Mouse (Mus musculus): ENCODE data around the gene Nyap1. TPM values are rescaled to one million over a fixed set of nuclear protein-coding genes. Genes with fewer than 3 reads are reported as not detected.
A peak's percentile ranks its signal among the peaks of the same experiment; 100 is the strongest.

Nyap1 gene
- total RNA-seq, 2 experiments from 2014 or later: 76.3 to 81.7 TPM

GRCm38 (mm10) chr5:137684294-137685123 is 56.9 kb downstream of the Nyap1 start, which contains the start of gene Agfg2:
TSS of gene Agfg2 (minus strand) at chr5:137684726.
- Histone ChIP-seq H3K27ac (peak within 1 kb of the TSS; percentile 71), H3K4me3 (peak within 1 kb of the TSS; percentile 96)
- intact Hi-C loops (cut with DNase I): no loop called here
- peak; percentile 10; the same call in 1 of the 2 replicates for TF ChIP-seq CTCF (IDR thresholded peaks at IDR 0.05)
- peak; percentile 95 to 98 for DNase-seq (ENCODE audit: extremely low spot score in 1 of 2, low spot score in 2 of 2)

DNA sequence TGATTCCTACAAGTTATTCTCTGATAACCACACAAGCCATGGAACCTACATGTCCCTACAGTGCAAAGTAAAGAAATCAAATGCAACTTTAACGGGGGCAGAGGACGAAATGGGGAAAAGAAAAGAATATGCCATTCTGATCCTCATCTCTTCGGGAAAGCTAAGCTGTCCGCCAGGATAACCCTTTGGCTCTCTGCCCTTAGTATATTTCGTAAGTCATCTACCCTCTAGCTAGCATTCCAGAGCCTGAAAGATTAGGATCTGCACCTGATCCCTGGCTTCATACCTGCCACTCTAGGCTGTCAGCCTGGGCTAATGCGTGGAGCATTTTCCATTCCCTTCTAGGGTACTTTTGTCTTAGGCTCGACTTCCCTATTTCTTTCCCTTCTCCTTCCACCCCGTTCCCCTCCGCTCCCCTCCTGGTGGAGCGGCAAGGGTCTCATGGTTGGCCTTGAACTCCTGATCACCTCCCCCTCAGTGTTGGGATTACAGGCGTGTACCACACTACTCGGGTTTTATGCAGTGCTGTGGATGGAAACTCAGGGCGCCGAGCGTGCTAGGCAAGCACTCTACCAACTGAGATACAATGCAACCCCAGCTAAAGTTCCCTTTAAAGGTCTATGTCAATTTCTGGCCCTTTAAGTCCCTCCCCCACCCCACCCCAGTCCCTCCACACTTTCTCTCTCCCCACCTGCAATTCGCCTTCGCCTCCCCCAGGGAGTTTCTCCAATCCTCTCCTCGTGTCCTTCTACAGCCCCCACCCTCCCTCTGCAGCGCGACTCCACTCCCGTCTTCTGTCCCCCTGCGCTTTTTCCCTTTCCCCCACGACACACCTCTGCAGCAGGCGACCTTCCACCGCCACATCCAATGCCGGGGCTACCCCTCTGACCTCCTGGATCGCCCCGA is 57.8 kb downstream of the Nyap1 start:
- TF ChIP-seq CTCF (IDR thresholded peaks at IDR 0.05): no peak; the same call in 1 of the 2 replicates
- intact Hi-C loops (cut with DNase I): loop anchor here (2.0 kb wide), 2 partner anchors 55 to 57 kb away; partner anchors contain the start of genes Fbxo24, Gm20605, Lrch4 and Nyap1
- H3K4me3 ChIP-seq: peak overlapping the region; percentile 96
- no peak for DNase-seq (ENCODE audit: extremely low spot score in 1 of 2, low spot score in 2 of 2)
- H3K27ac ChIP-seq: peak overlapping the region; percentile 71

- H3K27ac ChIP-seq: no peak overlapping the region
- TF ChIP-seq CTCF (IDR thresholded peaks at IDR 0.05): no peak
- intact Hi-C loops (cut with DNase I): loop anchor here (2.0 kb wide), 2 partner anchors 54 to 58 kb away; partner anchors contain the start of genes Fbxo24, Gm20605, Lrch4 and Nyap1
- peak overlapping the region; percentile 96 for H3K4me3 ChIP-seq
- no peak for DNase-seq (ENCODE audit: extremely low spot score in 1 of 2, low spot score in 2 of 2)
Observed at GRCm38 (mm10) chr5:137682526-137682925, 58.9 kb downstream of the Nyap1 start.

Other genes starting within 250 kb of the Nyap1 start
- 10 to 100 TPM; 30.4 to 35.9 TPM for gene Pop7, start 239.1 kb downstream of the Nyap1 start, total RNA-seq (2021)
- gene Gigyf1, start 223.1 kb downstream of the Nyap1 start, total RNA-seq (2021): 10 to 100 TPM; 58.1 to 59.9 TPM
- not detected for gene Epo, start 208.4 kb downstream of the Nyap1 start, total RNA-seq (2021)
- gene Gnb2, start 208.1 kb downstream of the Nyap1 start, total RNA-seq (2021): 100 to 1,000 TPM; 570 to 583 TPM
- gene Actl6b, start 188.1 kb downstream of the Nyap1 start, total RNA-seq (2021): 100 to 1,000 TPM; 103 to 111 TPM
- 10 to 100 TPM; 13.2 to 14.9 TPM for gene Tfr2, start 171.8 kb downstream of the Nyap1 start, total RNA-seq (2021)
- gene Mospd3, start 140.5 kb downstream of the Nyap1 start, total RNA-seq (2021): 10 to 100 TPM; 19.9 to 25.1 TPM
- gene Pcolce, start 127.8 kb downstream of the Nyap1 start, total RNA-seq (2021): 10 to 100 TPM in 1 of 2 experiments, 1 to 10 TPM in 1; 9.6 to 11.2 TPM
- under 1 TPM; 0.23 to 0.42 TPM for gene Fbxo24, start 112.6 kb downstream of the Nyap1 start, total RNA-seq (2021)
- gene Lrch4, start 112.5 kb downstream of the Nyap1 start, total RNA-seq (2021): 10 to 100 TPM; 15.9 to 21.2 TPM
- gene Gm20605, start 112.4 kb downstream of the Nyap1 start, total RNA-seq (2021): 10 to 100 TPM; 11.6 to 12.8 TPM
- 1 to 10 TPM; 4.8 to 7.2 TPM for gene Sap25, start 100.3 kb downstream of the Nyap1 start, total RNA-seq (2021)
- gene Irs3, start 95.9 kb downstream of the Nyap1 start, total RNA-seq (2021): under 1 TPM; 0.14 to 0.29 TPM
- 10 to 100 TPM; 43.6 to 45.5 TPM for gene Agfg2, start 56.9 kb downstream of the Nyap1 start, total RNA-seq (2021)
- gene Tsc22d4, start 4.1 kb upstream of the Nyap1 start, total RNA-seq (2021): 100 to 1,000 TPM; 150 to 156 TPM
- 10 to 100 TPM; 22.8 to 25.6 TPM for gene Ppp1r35, start 37.2 kb upstream of the Nyap1 start, total RNA-seq (2021)
- gene Mepce, start 46.0 kb upstream of the Nyap1 start, total RNA-seq (2021): 10 to 100 TPM; 40.1 to 45.2 TPM
- gene Zcwpw1, start 46.2 kb upstream of the Nyap1 start, total RNA-seq (2021): 1 to 10 TPM; 5.7 to 8.2 TPM
- gene Pilra, start 94.7 kb upstream of the Nyap1 start, total RNA-seq (2021): 1 to 10 TPM in 1 of 2 experiments, under 1 TPM in 1; 0.54 to 1.3 TPM
- not detected for gene Pilrb1, start 116.5 kb upstream of the Nyap1 start, total RNA-seq (2021)
- not detected for gene Pilrb2, start 130.2 kb upstream of the Nyap1 start, total RNA-seq (2021)
- gene Cyp3a13, start 180.0 kb upstream of the Nyap1 start, total RNA-seq (2021): under 1 TPM in 1 of 2 experiments, not detected in 1; 0.14 TPM
- gene Gjc3, start 221.5 kb upstream of the Nyap1 start, total RNA-seq (2021): 10 to 100 TPM; 17.1 to 17.6 TPM
- gene Azgp1, start 239.9 kb upstream of the Nyap1 start, total RNA-seq (2021): not detected